Mouse (Mus musculus) lung, postnatal 0 days (tissue): ENCODE data around the gene Rapgef2. TPM values are rescaled to one million over a fixed set of nuclear protein-coding genes. Genes with fewer than 3 reads are reported as not detected.

ENCODE experiments used
- ATAC-seq: fragments of 200-750 bp; cut with Nextera tagmentation; 2 replicates; pipeline ENCODE4 v1.8.0; 2017; ENCODE audit warnings: moderate library complexity
- DNase-seq: peaks from one replicate; pipeline ENCODE4 v3.0.0-alpha.2; 2016; ENCODE audit warnings: low spot score
- H3K27ac ChIP-seq: fragments of 300-500 bp; sonication (generic); 2 replicates; pipeline ENCODE4 v1.5.1; 2014; ENCODE audit warnings: antibody characterized with exemption, mild to moderate bottlenecking, low read length, mixed read lengths
- H3K27me3 ChIP-seq: fragments of 300-500 bp; sonication (generic); replicated peaks from 2 replicates; pipeline ENCODE4 v1.6.1; 2014; ENCODE audit warnings: low read length, mixed read lengths; ENCODE audit not compliant: insufficient read depth
- H3K36me3 ChIP-seq: fragments of 300-500 bp; sonication (generic); 2 replicates; pipeline ENCODE4 v1.6.1; 2014; ENCODE audit warnings: low read length, mixed read lengths; ENCODE audit not compliant: insufficient read depth
- H3K4me1 ChIP-seq: fragments of 300-500 bp; sonication (generic); 2 replicates; pipeline ENCODE4 v1.6.1; 2014; ENCODE audit warnings: antibody characterized with exemption, low read depth, low read length, mixed read lengths; ENCODE audit not compliant: insufficient read depth
- H3K4me2 ChIP-seq: fragments of 300-500 bp; sonication (generic); replicated peaks from 2 replicates; pipeline ENCODE4 v1.6.1; 2014; ENCODE audit warnings: low read depth, mild to moderate bottlenecking, low read length, moderate library complexity, mixed read lengths
- H3K4me3 ChIP-seq: fragments of 300-500 bp; sonication (generic); 2 replicates; pipeline ENCODE4 v1.5.1; 2014; ENCODE audit warnings: low read depth, low read length
- H3K9ac ChIP-seq: fragments of 300-500 bp; sonication (generic); replicated peaks from 2 replicates; pipeline ENCODE4 v1.6.1; 2014; ENCODE audit warnings: low read depth, mild to moderate bottlenecking
- H3K9me3 ChIP-seq: fragments of 300-500 bp; sonication (generic); 2 replicates; pipeline ENCODE4 v1.6.1; 2016; ENCODE audit warnings: low read length, mixed read lengths
- CTCF ChIP-seq: IDR thresholded peaks from 2 replicates; pipeline ENCODE4 v1.5.1; 2016; ENCODE audit warnings: antibody characterized with exemption, mild to moderate bottlenecking
- EP300 ChIP-seq: IDR thresholded peaks from 2 replicates; pipeline ENCODE4 v1.6.1; 2016; ENCODE audit warnings: antibody characterized with exemption, mild to moderate bottlenecking, control low read depth
- WGBS: fragments of 180-500 bp; shearing (Covaris S2); extraction: QIAGEN DNeasy Blood & Tissue Kit; methylation state at CpG from one replicate; pipeline ENCODE4 v1.1.7; 2014; 5-methylcytosine and 5-hydroxymethylcytosine counted together
- polyA plus RNA-seq: library from polyadenylated mRNA; unstranded; fragments of >200 nt; fragmentation: Nextera tagmentation; extraction: Ambion mirVana; gene quantifications from 2 replicates; pipeline ENCODE4 v1.2.1, GENCODE M21; 2015

The Rapgef2 gene
- polyA plus RNA-seq, 1 experiment from 2014 or later, result 5.8 TPM

- WGBS, result 28% methylated on average over 2 of the region's 2 CpGs
- H3K4me2 ChIP-seq, result no peak overlapping the region
- no peak overlapping the region for H3K27ac ChIP-seq
- H3K9me3 ChIP-seq, result no peaks in the 10 kb centered on the region
- H3K4me1 ChIP-seq, result no peaks in the 10 kb centered on the region
- H3K4me3 ChIP-seq, result no peak overlapping the region
- H3K36me3 ChIP-seq, result no peaks in the 10 kb centered on the region
- no peaks in the 10 kb centered on the region for H3K27me3 ChIP-seq
- ATAC-seq, result peak; percentile 75
- peak; percentile 57 for DNase-seq
- H3K9ac ChIP-seq, result no peak overlapping the region
- TF ChIP-seq CTCF (no peak), EP300 (peak; percentile 88)
Measured at GRCm38 (mm10) chr3:79039666-79040450, 246.5 kb downstream of the Rapgef2 start.

- Histone ChIP-seq H3K4me2 (no peak overlapping the region), H3K36me3 (no peaks in the 10 kb centered on the region), H3K4me3 (no peak overlapping the region), H3K27ac (no peak overlapping the region), H3K27me3 (no peaks in the 10 kb centered on the region), H3K9me3 (no peaks in the 10 kb centered on the region), H3K9ac (no peak overlapping the region), H3K4me1 (no peaks in the 10 kb centered on the region)
- DNase-seq (no peak), ATAC-seq (no peak)
- WGBS, result 80% methylated on average over 2 of the region's 2 CpGs
- TF ChIP-seq EP300 (no peak), CTCF (no peak)
Measured at GRCm38 (mm10) chr3:79039008-79039407, 247.3 kb downstream of the Rapgef2 start.

- WGBS, result 90% methylated on average over 2 of the region's 2 CpGs
- TF ChIP-seq EP300, result no peak
- TF ChIP-seq CTCF, result no peak
- Histone ChIP-seq H3K4me2 (no peak overlapping the region), H3K4me1 (no peaks in the 10 kb centered on the region), H3K4me3 (no peak overlapping the region), H3K36me3 (no peaks in the 10 kb centered on the region), H3K9ac (no peak overlapping the region), H3K9me3 (no peaks in the 10 kb centered on the region), H3K27me3 (no peaks in the 10 kb centered on the region), H3K27ac (no peak overlapping the region)
- DNase-seq (no peak), ATAC-seq (no peak)
Measured at GRCm38 (mm10) chr3:79034457-79034856, 251.9 kb downstream of the Rapgef2 start.

GRCm38 (mm10) chr3:79030855-79031254 lies 255.5 kb downstream of the Rapgef2 start:
- Histone ChIP-seq H3K4me1 (no peaks in the 10 kb centered on the region), H3K27ac (no peak overlapping the region), H3K9me3 (no peaks in the 10 kb centered on the region), H3K9ac (no peak overlapping the region), H3K36me3 (no peaks in the 10 kb centered on the region), H3K27me3 (no peaks in the 10 kb centered on the region), H3K4me3 (no peak overlapping the region), H3K4me2 (no peak overlapping the region)
- TF ChIP-seq CTCF, result no peak
- TF ChIP-seq EP300, result no peak
- WGBS, result 63% methylated on average over 4 of the region's 4 CpGs
- DNase-seq (no peak), ATAC-seq (no peak)

GRCm38 (mm10) chr3:79028153-79028878 lies 258.0 kb downstream of the Rapgef2 start:
- ATAC-seq (no peak), DNase-seq (peak; percentile 24)
- no peaks in the 10 kb centered on the region for H3K36me3 ChIP-seq
- no peak overlapping the region for H3K27ac ChIP-seq
- no peaks in the 10 kb centered on the region for H3K4me1 ChIP-seq
- H3K9ac ChIP-seq, result no peak overlapping the region
- no peaks in the 10 kb centered on the region for H3K9me3 ChIP-seq
- no peak for TF ChIP-seq CTCF
- TF ChIP-seq EP300, result 0 out of 2 replicates have a peak, but pooled peaks have one; percentile 28
- no peak overlapping the region for H3K4me3 ChIP-seq
- 35% methylated on average over 14 of the region's 14 CpGs for WGBS
- H3K4me2 ChIP-seq, result no peak overlapping the region
- no peaks in the 10 kb centered on the region for H3K27me3 ChIP-seq

- DNase-seq, result peak; percentile 26
- Histone ChIP-seq H3K4me1 (no peaks in the 10 kb centered on the region), H3K9me3 (no peaks in the 10 kb centered on the region), H3K36me3 (no peaks in the 10 kb centered on the region), H3K27me3 (no peaks in the 10 kb centered on the region), H3K4me2 (no peak overlapping the region), H3K9ac (no peak overlapping the region), H3K27ac (no peak overlapping the region), H3K4me3 (no peak overlapping the region)
- ATAC-seq, result peak; percentile 32; the same call in 1 of the 2 replicates
- WGBS, result 58% methylated on average over 3 of the region's 3 CpGs
- peak; percentile 80 for TF ChIP-seq EP300
- TF ChIP-seq CTCF, result no peak
Measured at GRCm38 (mm10) chr3:79025983-79026382, 260.3 kb downstream of the Rapgef2 start.
